In genomic region chr14:67142556-67143250, GRCm38 (mm10) we compare ENCODE assay signal across 15 mouse cellular contexts.
DNase-seq lines count a peak whose midpoint lies in the region; ATAC-seq lines count a peak whose summit lies in the region.
"Had no signal": no experiment of that assay in that cellular context is flagged by ENCODE, and none has a peak within 500 bp of the region (broad histone marks: within the 10 kb centered on the region; RNA-seq: fewer than 3 reads in every experiment).

No protein-coding gene starts in this region.

- intact Hi-C loops in heart, postnatal 10 days (cut with DNase I) = no loop called here

- H3K4me2 ChIP-seq in neural tube, embryonic 13.5 days = no peak overlapping the region

- no peak for DNase-seq in frontal cortex, postnatal 10 days (ENCODE audit: low spot score in 2 of 2)
- no peak for DNase-seq in neural tube, embryonic 10.5 days (ENCODE audit: extremely low spot score, low spot score)
- DNase-seq in cerebellum, postnatal 36 days = peak; percentile 44 to 54
- no peak for DNase-seq in spleen, postnatal 10 days (ENCODE audit: low spot score in 2 of 2)
- no peak for DNase-seq in heart, postnatal 10 days
- no peak for DNase-seq in heart, postnatal 4 days
- DNase-seq: B cell, adult 2 months; gastrocnemius, adult 2 months; lung, adult 2 months; spleen, adult 18-20 months; thymus, adult 2 months had no signal

- H3K4me3 ChIP-seq in neural tube, embryonic 13.5 days = no peak overlapping the region
- H3K4me3 ChIP-seq: limb, embryonic 15.5 days had no signal

- H3K4me1 ChIP-seq in neural tube, embryonic 13.5 days (replicated peaks) = peaks cover 22% of the 10 kb centered on the region

- H3K27ac ChIP-seq in neural tube, embryonic 13.5 days (replicated peaks) = peak overlapping the region; percentile 63; the same call in 1 of the 2 replicates
- H3K27ac ChIP-seq: kidney, postnatal 0 days; limb, embryonic 15.5 days had no signal

- H3K27me3 ChIP-seq in neural tube, embryonic 13.5 days = no peaks in the 10 kb centered on the region
- H3K27me3 ChIP-seq: limb, embryonic 15.5 days had no signal

- WGBS in neural tube, embryonic 13.5 days = 81% methylated on average over 6 of the region's 6 CpGs

- no peaks in the 10 kb centered on the region for H3K36me3 ChIP-seq in neural tube, embryonic 13.5 days
- H3K36me3 ChIP-seq: limb, embryonic 15.5 days had no signal

- no peak overlapping the region for H3K9ac ChIP-seq in neural tube, embryonic 13.5 days
- H3K9ac ChIP-seq: limb, embryonic 15.5 days had no signal

- ATAC-seq in frontal cortex, adult (ENCODE audit: low TSS enrichment) = peak; percentile 38; the same call in 1 of the 2 replicates
- ATAC-seq in neural tube, embryonic 13.5 days (ENCODE audit: low read depth) = no peak

- no peaks in the 10 kb centered on the region for H3K9me3 ChIP-seq in neural tube, embryonic 13.5 days
- H3K9me3 ChIP-seq: limb, embryonic 15.5 days had no signal

Comparison
In these comparisons a context has a peak if more than half of its experiments do, and no peak if none do; other contexts are left out.
1. DNase-seq: peak in cerebellum, postnatal 36 days (2 of 2); none in frontal cortex, postnatal 10 days (0 of 2), neural tube, embryonic 10.5 days (single experiment), spleen, postnatal 10 days (0 of 2), heart, postnatal 10 days (0 of 2) and heart, postnatal 4 days (single experiment).